Mouse (Mus musculus) frontal cortex, adult 2 months (tissue): ENCODE data around the gene Brinp1. TPM values are rescaled to one million over a fixed set of nuclear protein-coding genes. Genes with fewer than 3 reads are reported as not detected.
"Not testable (repeated sequence)": the region's sequence is repeated elsewhere in the genome, so short reads cannot be mapped to it uniquely, and the experiment has no call there.

Experiments used
- DNase-seq, 2 experiments: peaks; one replicate each; pipeline ENCODE4 v3.0.0; 2022; ENCODE audit warnings: low spot score in 1 of 2; ENCODE audit errors: extremely low spot score in 1 of 2
- polyA plus RNA-seq: library from polyadenylated mRNA; depleted of rRNA; stranded (reverse); fragments of >200 nt; gene quantifications from 2 replicates; pipeline ENCODE4 v1.2.3, GENCODE M21; 2012

The Brinp1 gene
- polyA plus RNA-seq, 1 experiment: 94.8 TPM

DNA sequence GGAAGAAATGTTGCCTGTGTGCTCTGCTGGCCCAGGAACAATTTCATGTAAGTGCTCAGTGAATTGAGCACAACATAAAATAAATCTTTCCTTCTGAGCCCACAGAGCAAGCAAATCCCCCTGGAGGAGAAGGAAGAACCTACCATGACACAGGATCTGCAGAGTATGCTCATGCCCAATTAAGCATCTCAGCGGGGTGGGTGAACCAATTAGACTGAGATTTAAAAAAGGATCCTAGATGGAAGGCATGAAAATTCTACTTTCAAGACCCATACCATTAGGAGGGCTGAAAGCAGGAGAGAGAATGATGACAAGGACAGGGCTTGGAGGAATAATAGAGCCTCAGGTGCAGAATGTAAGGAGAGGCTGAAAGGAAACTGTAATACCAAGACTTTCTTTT lies 107.2 kb downstream of the Brinp1 start:
- DNase-seq: no peak

DNA sequence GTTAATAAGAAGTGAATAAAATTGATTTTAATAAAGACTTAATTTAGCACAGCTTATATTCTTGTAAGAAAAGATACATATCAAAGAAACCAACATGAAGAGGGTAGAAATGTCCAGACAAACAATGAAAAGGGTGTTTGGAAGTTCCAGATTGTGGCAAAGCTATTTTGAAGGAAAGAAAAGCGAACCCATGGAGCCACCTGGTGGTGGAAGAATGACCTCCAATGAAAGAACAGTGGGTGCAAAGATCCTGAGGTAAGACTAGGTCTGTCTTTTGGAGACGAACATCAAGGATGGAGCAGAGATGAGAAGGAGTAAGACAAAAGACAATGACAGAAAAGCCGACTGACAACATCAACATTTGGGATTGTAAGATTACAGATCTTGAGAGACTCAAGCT lies 108.2 kb downstream of the Brinp1 start:
- peak in 1 of 2 experiments; percentile 58 for DNase-seq

DNA sequence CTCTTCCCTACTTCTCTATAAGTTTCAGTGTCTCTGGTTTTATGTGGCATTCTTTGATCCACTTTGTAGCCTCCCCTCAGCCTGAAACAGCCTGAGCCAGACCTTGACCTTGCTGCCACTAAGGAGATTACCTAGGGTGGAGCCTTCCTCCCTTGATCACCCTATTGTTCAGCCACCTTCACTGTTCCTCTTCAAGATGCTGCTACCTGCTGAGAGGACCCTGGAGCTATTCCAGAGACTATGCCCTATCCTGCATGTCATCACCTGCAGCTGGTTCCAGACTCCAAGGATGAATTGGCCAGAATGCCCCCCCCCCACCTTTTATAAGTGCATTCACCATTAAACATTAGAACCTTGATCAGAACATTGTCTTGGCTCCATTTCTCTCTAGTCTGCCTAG lies 140.2 kb downstream of the Brinp1 start:
- not testable (repeated sequence) for DNase-seq

DNA sequence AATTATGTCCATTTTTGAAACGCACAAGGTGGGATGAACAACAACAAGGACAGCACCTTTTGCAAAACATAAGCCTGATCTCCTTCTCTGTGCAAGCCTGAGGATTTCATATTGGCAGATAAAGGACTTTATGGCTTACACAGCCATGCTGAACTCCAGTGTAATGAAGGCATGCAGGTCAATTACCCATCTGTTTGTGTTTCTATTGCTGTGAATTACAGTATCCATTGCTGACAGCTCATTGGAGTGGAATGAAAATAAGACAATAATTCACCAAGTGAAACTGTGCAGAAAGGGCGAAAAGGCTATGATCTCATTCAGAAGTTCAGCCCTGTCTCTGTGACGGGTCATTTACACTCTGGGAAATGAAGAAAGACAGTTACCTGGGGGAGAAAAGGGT lies 147.7 kb downstream of the Brinp1 start:
- no peak for DNase-seq

DNA sequence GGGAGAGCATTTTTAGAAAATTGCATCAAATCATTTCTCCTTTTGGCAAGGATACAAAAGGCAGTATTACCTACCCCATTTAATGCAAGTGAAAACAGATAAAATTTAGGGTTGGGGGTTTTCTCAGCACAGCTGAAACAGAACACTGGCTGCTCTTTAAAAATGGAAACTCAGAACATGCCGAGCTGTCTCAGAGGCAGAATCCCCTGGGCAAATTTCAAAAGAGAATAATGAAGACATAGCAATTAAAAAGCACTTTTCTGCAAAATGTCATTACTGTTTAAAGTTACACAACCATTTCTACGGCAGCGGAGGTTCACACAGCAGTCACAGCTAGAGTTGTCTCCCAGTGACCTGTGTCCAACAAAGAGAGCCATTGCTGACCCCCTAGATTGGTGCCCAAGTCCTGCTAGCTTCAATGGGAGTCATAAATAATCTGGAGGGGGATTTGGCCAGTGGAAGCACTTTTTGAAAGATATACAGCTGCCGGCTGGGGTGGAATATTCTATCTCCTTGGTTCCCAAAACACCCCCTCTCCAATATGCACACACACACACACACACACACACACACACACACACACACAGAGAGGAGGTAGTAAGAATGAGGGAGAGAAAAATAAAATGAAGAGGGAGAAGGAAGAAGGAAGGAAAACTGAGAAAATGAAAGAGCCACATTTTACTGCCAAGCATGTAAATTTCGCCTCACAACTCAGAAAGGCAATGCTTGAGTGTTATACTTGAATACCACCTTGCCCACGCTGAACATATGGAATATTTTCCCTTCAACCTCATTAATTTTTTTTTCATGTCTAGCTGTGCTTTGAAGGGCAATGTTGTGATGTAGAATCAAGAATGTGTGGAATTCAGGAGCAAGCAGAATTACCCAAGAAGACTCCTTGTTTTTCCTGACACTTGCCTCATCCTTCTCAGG lies 152.0 kb downstream of the Brinp1 start:
- peak in 1 of 2 experiments; percentile 69 for DNase-seq

DNA sequence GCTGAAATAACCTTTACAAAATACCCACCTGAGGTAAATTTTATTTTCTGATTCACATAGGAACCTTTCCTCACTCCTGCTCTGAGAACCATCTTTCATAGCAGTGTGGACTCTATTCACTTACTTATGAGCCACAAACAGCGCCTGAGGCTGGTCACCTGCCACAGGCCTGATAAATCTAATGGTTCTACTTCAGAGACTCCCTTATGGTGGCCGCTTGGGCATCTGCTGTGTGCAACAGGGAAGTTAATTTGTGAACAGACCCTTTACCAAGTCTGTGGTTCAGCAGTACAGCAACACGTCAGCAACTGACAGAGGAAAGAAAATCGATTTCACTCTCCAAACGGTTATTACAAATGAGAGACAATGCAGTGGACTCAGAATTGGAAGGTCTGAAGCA lies 164.2 kb downstream of the Brinp1 start:
- no peak for DNase-seq

DNA sequence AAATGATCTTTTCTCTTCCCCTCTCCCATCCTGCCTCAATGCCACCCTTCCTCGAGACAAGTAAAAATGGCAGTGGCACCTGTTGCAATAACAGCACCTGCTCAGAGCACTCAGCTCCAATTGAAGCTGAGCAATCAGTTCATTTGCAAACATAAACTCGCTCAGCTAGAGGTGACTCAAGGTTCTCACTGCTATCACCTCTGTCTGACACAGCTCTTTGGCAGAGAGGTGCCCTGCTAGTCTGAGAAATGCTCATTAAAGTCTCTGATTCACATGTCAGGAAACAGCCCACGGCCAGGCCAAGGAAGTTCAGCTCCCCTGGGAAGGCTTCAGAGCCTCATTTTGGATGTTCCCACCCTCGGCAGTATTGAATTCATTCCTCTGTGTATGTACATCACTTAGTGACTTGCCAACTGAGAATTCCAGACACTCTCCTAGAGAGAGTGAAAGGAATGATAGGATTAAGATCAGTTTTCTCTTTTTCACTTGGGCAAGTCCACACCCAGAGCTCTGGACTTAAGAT lies 165.7 kb downstream of the Brinp1 start:
- no peak for DNase-seq

DNA sequence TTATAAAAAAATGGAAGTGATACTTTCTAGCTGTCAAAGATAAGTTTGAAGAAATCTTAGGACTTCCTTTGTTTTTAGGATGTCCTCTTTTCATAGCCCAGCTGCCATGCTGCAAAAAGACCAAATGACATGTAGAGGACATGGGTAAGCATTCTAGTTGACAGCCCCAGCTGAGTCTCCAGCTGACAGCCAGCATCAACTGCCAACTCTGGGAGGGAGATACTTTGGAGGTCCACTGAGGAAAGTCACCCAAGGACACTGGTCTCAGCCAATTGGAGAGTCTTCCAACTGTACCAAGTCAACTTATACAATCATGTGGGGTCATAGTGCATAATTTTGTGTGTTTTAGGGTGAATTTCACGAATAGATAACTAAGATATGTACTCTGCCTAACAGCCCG lies 166.6 kb downstream of the Brinp1 start:
- no peak for DNase-seq

DNA sequence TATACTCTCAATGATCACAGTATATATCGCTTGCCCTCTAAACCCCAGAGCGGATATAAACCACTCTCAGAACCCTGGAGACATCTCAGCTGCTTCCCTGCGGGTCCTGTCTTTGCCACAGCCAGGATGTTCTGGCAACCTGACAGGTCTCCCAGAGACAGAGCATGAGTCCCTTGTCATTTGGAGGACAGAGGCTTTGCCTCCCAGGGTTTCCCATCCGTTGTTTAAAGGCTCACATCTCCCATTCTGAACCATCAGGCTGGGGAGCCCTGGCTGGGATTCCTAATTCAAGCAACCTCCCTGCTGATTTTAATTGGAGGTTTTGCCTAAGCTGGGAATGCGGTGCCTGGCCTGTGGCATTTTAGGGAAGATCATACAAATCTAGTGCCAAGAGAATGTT lies 185.9 kb downstream of the Brinp1 start:
- peak in 1 of 2 experiments; percentile 31 for DNase-seq

DNA sequence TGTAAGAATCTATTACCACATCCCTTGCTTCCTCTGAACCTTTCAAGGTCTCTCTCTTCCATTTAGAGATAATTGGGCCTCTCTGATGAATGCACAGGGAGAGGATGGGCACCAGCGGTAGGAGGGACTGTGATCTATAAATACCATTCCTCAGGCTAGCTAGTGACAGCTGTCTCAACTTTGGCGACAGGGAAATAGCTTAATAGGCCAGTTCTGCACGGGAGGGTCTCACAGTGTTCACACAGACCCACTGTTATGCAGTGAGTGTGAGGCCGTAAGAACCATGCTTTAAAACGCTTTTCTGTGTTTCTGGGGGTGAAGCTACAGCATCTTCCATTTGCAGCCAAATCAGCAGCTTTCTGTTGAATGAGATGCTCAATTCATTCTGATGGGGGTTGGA lies 186.8 kb downstream of the Brinp1 start:
- no peak for DNase-seq

DNA sequence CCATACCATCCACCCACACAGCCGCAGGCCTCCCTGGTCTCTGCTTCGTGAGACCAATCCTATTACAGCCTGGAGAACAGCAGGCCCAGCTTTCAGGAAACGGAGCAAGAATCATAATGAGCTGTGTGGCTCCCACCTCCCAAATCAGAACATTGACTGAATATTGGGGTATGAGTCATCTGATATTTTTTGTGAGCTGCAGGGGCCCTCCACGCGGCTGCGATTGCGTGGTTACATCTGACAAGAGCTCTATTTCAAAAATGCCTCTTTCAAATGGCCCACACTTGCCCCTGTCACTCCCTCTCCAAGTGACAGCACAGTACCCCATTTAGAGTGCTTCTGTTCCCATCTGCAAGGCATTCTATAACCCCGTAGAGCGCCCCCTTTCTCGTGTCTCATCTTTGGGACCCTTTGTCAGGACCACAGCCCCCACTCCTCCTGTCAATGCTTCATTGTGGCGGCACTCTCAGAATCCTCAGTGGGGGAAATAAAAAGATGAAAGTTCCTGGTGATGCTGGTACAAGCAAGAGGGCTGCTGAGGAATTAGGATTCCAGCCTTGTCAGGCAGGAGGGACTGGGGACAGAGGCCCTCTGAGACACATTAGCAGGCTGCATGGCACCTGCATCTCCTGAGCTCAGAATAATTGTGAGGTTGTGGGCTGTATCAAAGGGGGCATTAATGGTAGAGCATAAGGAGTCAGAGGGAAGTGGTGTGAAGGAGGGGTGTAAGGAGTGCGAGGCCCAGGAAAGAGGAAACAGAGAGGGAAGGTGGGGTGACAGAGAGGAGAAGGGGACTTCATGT lies 188.2 kb downstream of the Brinp1 start:
- peak; percentile 44 to 57 for DNase-seq

DNA sequence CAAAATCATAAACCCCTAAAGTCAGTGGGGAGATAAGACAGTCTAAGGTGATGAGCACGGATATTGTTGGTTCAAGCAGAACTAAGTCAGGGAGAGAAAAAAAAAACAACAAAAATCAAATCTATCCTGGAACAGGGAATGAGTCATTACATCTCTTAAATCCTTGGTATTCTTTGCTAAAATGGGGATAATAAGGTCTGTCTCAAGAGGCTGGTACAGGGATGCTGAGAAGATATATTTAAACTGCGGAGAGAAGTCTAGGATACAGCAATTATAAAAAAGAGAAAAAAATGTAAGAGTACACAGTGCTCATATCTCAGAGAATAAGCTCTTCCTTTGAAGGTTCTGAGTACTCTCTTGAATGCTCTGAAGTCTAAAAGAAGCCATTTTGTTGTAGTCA lies 189.3 kb downstream of the Brinp1 start:
- DNase-seq: no peak

DNA sequence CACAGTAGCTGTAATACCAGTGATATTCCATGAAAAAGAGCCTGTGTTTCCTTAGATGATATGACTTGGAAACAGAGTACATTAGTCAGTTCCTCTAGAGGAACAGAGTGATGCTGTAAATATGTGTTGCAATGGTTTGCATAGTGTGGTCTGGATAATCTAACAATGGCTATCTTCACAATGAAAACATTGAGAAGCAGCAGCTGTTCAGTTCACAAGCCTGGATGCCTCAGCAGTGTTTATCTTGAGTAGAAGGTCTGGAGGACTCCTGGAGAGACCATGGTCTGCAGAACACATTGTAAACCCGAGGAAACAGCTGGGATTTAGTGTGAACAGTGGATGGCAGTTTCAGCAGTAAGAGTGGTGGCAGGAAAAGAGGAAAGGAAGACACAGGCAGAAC lies 233.2 kb downstream of the Brinp1 start:
- no peak for DNase-seq
